In the genomic region with DNA sequence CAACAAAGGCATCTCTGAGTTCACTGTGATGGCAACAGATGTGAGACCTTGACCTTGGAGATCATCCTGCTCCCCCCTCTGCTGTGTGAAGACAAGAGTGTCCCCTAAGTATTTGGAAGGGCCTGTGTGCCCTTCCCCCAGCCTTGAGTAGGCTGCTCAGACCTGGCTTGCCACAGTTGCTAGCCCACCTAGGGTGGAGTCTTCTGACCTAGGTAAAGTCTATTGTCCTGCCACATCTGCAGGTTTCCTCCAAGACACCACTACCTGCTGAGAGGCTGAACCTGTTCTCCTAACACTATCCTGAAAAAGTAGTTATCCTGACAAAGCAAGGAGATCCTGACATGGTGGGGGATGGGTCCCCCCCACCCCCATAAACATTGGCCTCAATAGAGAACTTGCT, we compare ENCODE assay signal across 26 mouse cellular contexts.
DNase-seq lines count a peak whose midpoint lies in the region; ATAC-seq and TF ChIP-seq lines count a peak whose summit lies in the region.
"Had no signal": no experiment of that assay in that cellular context is flagged by ENCODE, and none has a peak within 500 bp of the region (broad histone marks: within the 10 kb centered on the region; RNA-seq: fewer than 3 reads in every experiment).

No protein-coding gene starts in this region.

- in situ Hi-C loops in ES-E14 (cut with MboI; ENCODE audit: low sequenced_read_pairs in 2 of 2, unreplicated experiment in 2 of 2): no loop called here

- H3K4me2 ChIP-seq in midbrain, embryonic 13.5 days (replicated peaks): no peak overlapping the region

- no peak overlapping the region for H3K9ac ChIP-seq in ES-E14 (ENCODE audit: insufficient read depth, low read depth, low read length, poor library complexity, severe bottlenecking)
- no peak overlapping the region for H3K9ac ChIP-seq in midbrain, embryonic 13.5 days (replicated peaks)

- no peaks in the 10 kb centered on the region for H3K36me3 ChIP-seq in ES-E14 (ENCODE audit: control insufficient read depth, insufficient read depth, low read length, poor library complexity, severe bottlenecking)
- H3K36me3 ChIP-seq in midbrain, embryonic 13.5 days: no peaks in the 10 kb centered on the region
- H3K36me3 ChIP-seq: G1E had no signal

- H3K4me1 ChIP-seq in ES-E14 (ENCODE audit: control insufficient read depth in 2 of 2, insufficient read depth in 2 of 2, low read length in 2 of 2, poor library complexity in 1 of 2): peaks cover 0 to 3% of the 10 kb centered on the region in 2 experiments; a peak in 1 of 4 replicates
- H3K4me1 ChIP-seq in midbrain, embryonic 13.5 days (replicated peaks): no peaks in the 10 kb centered on the region

- ATAC-seq in midbrain, embryonic 13.5 days: no peak
- ATAC-seq: activated CD4-positive, CD25-positive, alpha-beta regulatory T cell, adult 4 months; CD4-positive, CD25-positive, alpha-beta regulatory T cell, adult 4 months; Patski had no signal

- no peaks in the 10 kb centered on the region for H3K9me3 ChIP-seq in ES-E14 (ENCODE audit: control insufficient read depth, insufficient read depth, low read depth, low read length)
- no peaks in the 10 kb centered on the region for H3K9me3 ChIP-seq in midbrain, embryonic 13.5 days
- H3K9me3 ChIP-seq: G1E had no signal

- peak; percentile 71 for DNase-seq in ES-CJ7 (ENCODE audit: low read depth, low spot score)
- DNase-seq in ES-E14 (ENCODE audit: low read depth, low spot score): no peak
- DNase-seq in R1 (ENCODE audit: low read depth, low spot score): peak; percentile 74
- peak; percentile 3 for DNase-seq in ZHBTc4 (ENCODE audit: low read depth, low spot score)
- no peak for DNase-seq in gastrocnemius, postnatal 4 days (ENCODE audit: low spot score in 2 of 2)
- no peak for DNase-seq in frontal cortex, adult 2 months (ENCODE audit: extremely low spot score in 1 of 2, low spot score in 1 of 2)
- no peak for DNase-seq in layer of hippocampus, postnatal 14 days (ENCODE audit: low spot score in 2 of 2)
- DNase-seq: adrenal gland, adult 2 months; adrenal gland, adult 8-10 months; adrenal gland, postnatal 10 days; adrenal gland, postnatal 14 days; adrenal gland, postnatal 25 days; adrenal gland, postnatal 36 days; B cell, adult 2 months; cerebellum, adult 11 months; cerebellum, adult 11-12 months; cerebellum, adult 18-20 months; cerebellum, adult 2 months; cerebellum, adult 8-10 months; cerebellum, adult 9-10 months had no signal

- H3K27me3 ChIP-seq in midbrain, embryonic 13.5 days: no peaks in the 10 kb centered on the region
- H3K27me3 ChIP-seq: CH12.LX, Patski had no signal

- no peak overlapping the region for H3K4me3 ChIP-seq in ES-E14 (ENCODE audit: insufficient read depth in 1 of 2, low read depth in 1 of 2, low read length in 2 of 2, poor library complexity in 1 of 2, severe bottlenecking in 1 of 2)
- no peak overlapping the region for H3K4me3 ChIP-seq in midbrain, embryonic 13.5 days (replicated peaks)

- H3K27ac ChIP-seq in ES-E14 (ENCODE audit: insufficient read depth, low read depth, low read length, poor library complexity, severe bottlenecking): peak overlapping the region; percentile 74; the same call in 1 of the 2 replicates
- H3K27ac ChIP-seq in midbrain, embryonic 13.5 days: no peak overlapping the region

TF ChIP-seq in ES-E14, 5 proteins besides CTCF, POLR2A, EP300 and RAD21:
- TF ChIP-seq ZNF384 (IDR thresholded peaks at IDR 0.05; ENCODE audit: low read depth, low read length) (no peak), CHD2 (IDR thresholded peaks at IDR 0.05; ENCODE audit: low read depth, low read length) (no peak), MAFK (IDR thresholded peaks at IDR 0.05; ENCODE audit: insufficient read depth, low read depth, low read length) (no peak), HCFC1 (IDR thresholded peaks at IDR 0.05; ENCODE audit: borderline replicate concordance, insufficient read depth, low read length) (no peak), ZC3H11A (IDR thresholded peaks at IDR 0.05; ENCODE audit: borderline replicate concordance, low read depth, low read length) (no peak)

Comparison
In these comparisons a context has a peak if more than half of its experiments do, and no peak if none do; other contexts are left out.
1. DNase-seq: peak in ES-CJ7 (single experiment), R1 (single experiment) and ZHBTc4 (single experiment); none in ES-E14 (single experiment), gastrocnemius, postnatal 4 days (0 of 2), frontal cortex, adult 2 months (0 of 2) and layer of hippocampus, postnatal 14 days (0 of 2).